Mouse (Mus musculus) ES-Bruce4 (cell line): Measurements from ENCODE around the gene Opalin. TPM values are rescaled to one million over a fixed set of nuclear protein-coding genes. Genes with fewer than 3 reads are reported as not detected.

ENCODE experiments used
- H3K27ac ChIP-seq: 2 replicates; pipeline ENCODE4 v1.5.1; 2012; ENCODE audit warnings: low read length, inconsistent platforms; ENCODE audit not compliant: insufficient read depth
- H3K27me3 ChIP-seq: 2 replicates; pipeline ENCODE4 v1.6.1; 2012; ENCODE audit warnings: mild to moderate bottlenecking, low read length, inconsistent platforms; ENCODE audit not compliant: control insufficient read depth, poor library complexity, insufficient read depth, severe bottlenecking
- H3K36me3 ChIP-seq: 2 replicates; pipeline ENCODE4 v1.6.1; 2012; ENCODE audit warnings: inconsistent platforms, mild to moderate bottlenecking, low read length, moderate library complexity; ENCODE audit not compliant: control insufficient read depth, poor library complexity, insufficient read depth, severe bottlenecking
- H3K4me1 ChIP-seq: one replicate; pipeline ENCODE4 v1.8.1; 2011; ENCODE audit warnings: low read length; ENCODE audit not compliant: control insufficient read depth, insufficient read depth
- H3K4me3 ChIP-seq: 2 replicates; pipeline ENCODE4 v1.5.1; 2011; ENCODE audit warnings: low read depth, mild to moderate bottlenecking, low read length
- H3K9ac ChIP-seq: 2 replicates; pipeline ENCODE4 v1.6.1; 2012; ENCODE audit warnings: low read depth, mild to moderate bottlenecking, inconsistent platforms; ENCODE audit not compliant: poor library complexity, severe bottlenecking
- H3K9me3 ChIP-seq: replicated peaks from 2 replicates; pipeline ENCODE4 v1.6.1; 2012; ENCODE audit warnings: mild to moderate bottlenecking, low read length, inconsistent platforms; ENCODE audit not compliant: control insufficient read depth, poor library complexity, insufficient read depth, severe bottlenecking
- CTCF ChIP-seq: IDR thresholded peaks from one replicate; pipeline ENCODE4 v1.8.1; 2011; ENCODE audit warnings: low read depth, low read length
- EP300 ChIP-seq: IDR thresholded peaks from 2 replicates; pipeline ENCODE4 v1.6.1; 2011; ENCODE audit warnings: low read depth, low read length; ENCODE audit not compliant: insufficient read depth
- POLR2A ChIP-seq: IDR thresholded peaks from one replicate; pipeline ENCODE4 v1.8.1; 2011; ENCODE audit warnings: low read length; ENCODE audit not compliant: insufficient read depth
- polyA plus RNA-seq: library from polyadenylated mRNA; stranded (reverse); fragments of >200 nt; gene quantifications from 2 replicates; pipeline ENCODE4 v1.2.4, GENCODE M21; 2011; ENCODE audit warnings: low read depth; ENCODE audit not compliant: missing spikeins, insufficient read depth, insufficient read length

Opalin gene
- polyA plus RNA-seq, 1 experiment, result not detected

- no peaks in the 10 kb centered on the region for H3K9me3 ChIP-seq
- H3K27me3 ChIP-seq, result no peaks in the 10 kb centered on the region
- peak overlapping the region; percentile 45 for H3K4me3 ChIP-seq
- TF ChIP-seq EP300, result no peak
- no peak for TF ChIP-seq POLR2A
- TF ChIP-seq CTCF, result no peak
- 0 out of 2 replicates have a peak overlapping the region, but pooled peaks have one; percentile 6 for H3K9ac ChIP-seq
- no peaks in the 10 kb centered on the region for H3K36me3 ChIP-seq
- no peak overlapping the region for H3K27ac ChIP-seq
- H3K4me1 ChIP-seq, result no peaks in the 10 kb centered on the region
Measured at GRCm38 (mm10) chr19:41088491-41088890, 11.6 kb upstream of the Opalin start.

GRCm38 (mm10) chr19:41087901-41088300 is 11.0 kb upstream of the Opalin start:
- Histone ChIP-seq H3K9me3 (no peaks in the 10 kb centered on the region), H3K4me1 (no peaks in the 10 kb centered on the region), H3K27ac (no peak overlapping the region), H3K4me3 (no peak overlapping the region), H3K27me3 (no peaks in the 10 kb centered on the region), H3K9ac (no peak overlapping the region), H3K36me3 (no peaks in the 10 kb centered on the region)
- TF ChIP-seq EP300, result no peak
- no peak for TF ChIP-seq CTCF
- TF ChIP-seq POLR2A, result no peak

GRCm38 (mm10) chr19:41086700-41087099 is 9.8 kb upstream of the Opalin start:
- Histone ChIP-seq H3K36me3 (no peaks in the 10 kb centered on the region), H3K4me3 (no peak overlapping the region), H3K9ac (no peak overlapping the region), H3K27me3 (no peaks in the 10 kb centered on the region), H3K9me3 (no peaks in the 10 kb centered on the region), H3K27ac (no peak overlapping the region), H3K4me1 (no peaks in the 10 kb centered on the region)
- TF ChIP-seq CTCF (peak; percentile 35), POLR2A (no peak)

- H3K9me3 ChIP-seq, result no peaks in the 10 kb centered on the region
- H3K36me3 ChIP-seq, result no peaks in the 10 kb centered on the region
- no peak overlapping the region for H3K9ac ChIP-seq
- H3K27me3 ChIP-seq, result no peaks in the 10 kb centered on the region
- TF ChIP-seq POLR2A, result no peak
- no peak overlapping the region for H3K4me3 ChIP-seq
- H3K27ac ChIP-seq, result no peak overlapping the region
- no peaks in the 10 kb centered on the region for H3K4me1 ChIP-seq
Measured at GRCm38 (mm10) chr19:41086289-41086688, 9.4 kb upstream of the Opalin start.

- no peak overlapping the region for H3K4me3 ChIP-seq
- no peak overlapping the region for H3K9ac ChIP-seq
- H3K9me3 ChIP-seq, result no peaks in the 10 kb centered on the region
- TF ChIP-seq EP300 (no peak), CTCF (no peak), POLR2A (no peak)
- H3K36me3 ChIP-seq, result no peaks in the 10 kb centered on the region
- no peak overlapping the region for H3K27ac ChIP-seq
- no peaks in the 10 kb centered on the region for H3K4me1 ChIP-seq
- H3K27me3 ChIP-seq, result no peaks in the 10 kb centered on the region
Measured at GRCm38 (mm10) chr19:41083646-41084045, 6.7 kb upstream of the Opalin start.

GRCm38 (mm10) chr19:41081589-41081988 is 4.7 kb upstream of the Opalin start:
- no peak overlapping the region for H3K27ac ChIP-seq
- TF ChIP-seq POLR2A (no peak), EP300 (no peak), CTCF (no peak)
- H3K4me1 ChIP-seq, result no peaks in the 10 kb centered on the region
- no peaks in the 10 kb centered on the region for H3K36me3 ChIP-seq
- no peak overlapping the region for H3K9ac ChIP-seq
- no peaks in the 10 kb centered on the region for H3K9me3 ChIP-seq
- H3K4me3 ChIP-seq, result no peak overlapping the region
- no peaks in the 10 kb centered on the region for H3K27me3 ChIP-seq
